Mouse (Mus musculus): Measurements from ENCODE around the gene Klhdc8a. TPM values are rescaled to one million over a fixed set of nuclear protein-coding genes. Genes with fewer than 3 reads are reported as not detected.
A peak's percentile ranks its signal among the peaks of the same experiment; 100 is the strongest.

The Klhdc8a gene
- 0.32 and 0.40 TPM in 2 replicates for polyA plus RNA-seq (2015; fragmentation: Nextera tagmentation; extraction: Ambion mirVana)

- Histone ChIP-seq H3K9ac (replicated peaks) (peak within 1 kb of the TSS; percentile 61), H3K4me1 (ENCODE audit: insufficient read depth) (peaks cover 5% of the 10 kb centered on the region), H3K36me3 (replicated peaks; ENCODE audit: insufficient read depth, low read length) (no peaks in the 10 kb centered on the region), H3K27me3 (ENCODE audit: insufficient read depth, low read length) (peaks cover 43% of the 10 kb centered on the region), H3K9me3 (ENCODE audit: low read length) (no peaks in the 10 kb centered on the region), H3K4me2 (ENCODE audit: low read depth, low read length) (peak within 1 kb of the TSS; percentile 78), H3K27ac (ENCODE audit: low read depth) (peak within 1 kb of the TSS; percentile 44; the same call in 1 of the 2 replicates), H3K4me3 (ENCODE audit: low read depth, low read length) (peak within 1 kb of the TSS; percentile 58)
- ATAC-seq (peak; percentile 87), DNase-seq (peak; percentile 76)
- 2% methylated on average over 28 of the region's 28 CpGs for WGBS (ENCODE audit: insufficient replicate concordance)
- TF ChIP-seq EP300 (IDR thresholded peaks at IDR 0.05; ENCODE audit: low read depth) (no peak), CTCF (IDR thresholded peaks at IDR 0.05; ENCODE audit: low read depth) (no peak)
Observed at GRCm38 (mm10) chr1:132298425-132298800, at the start of gene Klhdc8a. Gene Klhdc8a (plus strand): TSS chr1:132298626.

GRCm38 (mm10) chr1:132254467-132254866, 44.0 kb upstream of the Klhdc8a start:
- H3K27ac ChIP-seq (ENCODE audit: low read depth): no peak overlapping the region
- ATAC-seq (no peak), DNase-seq (no peak)
- H3K9ac ChIP-seq (replicated peaks): no peak overlapping the region
- no peaks in the 10 kb centered on the region for H3K9me3 ChIP-seq (ENCODE audit: low read length)
- 81% methylated on average over 6 of the region's 6 CpGs for WGBS (ENCODE audit: insufficient replicate concordance)
- H3K4me3 ChIP-seq (ENCODE audit: low read depth, low read length): no peak overlapping the region
- TF ChIP-seq EP300 (IDR thresholded peaks at IDR 0.05; ENCODE audit: low read depth): no peak
- TF ChIP-seq CTCF (IDR thresholded peaks at IDR 0.05; ENCODE audit: low read depth): peak; percentile 16; the same call in 1 of the 2 replicates
- H3K4me1 ChIP-seq (ENCODE audit: insufficient read depth): no peaks in the 10 kb centered on the region
- H3K36me3 ChIP-seq (replicated peaks; ENCODE audit: insufficient read depth, low read length): no peaks in the 10 kb centered on the region
- no peak overlapping the region for H3K4me2 ChIP-seq (ENCODE audit: low read depth, low read length)
- no peaks in the 10 kb centered on the region for H3K27me3 ChIP-seq (ENCODE audit: insufficient read depth, low read length)

DNA sequence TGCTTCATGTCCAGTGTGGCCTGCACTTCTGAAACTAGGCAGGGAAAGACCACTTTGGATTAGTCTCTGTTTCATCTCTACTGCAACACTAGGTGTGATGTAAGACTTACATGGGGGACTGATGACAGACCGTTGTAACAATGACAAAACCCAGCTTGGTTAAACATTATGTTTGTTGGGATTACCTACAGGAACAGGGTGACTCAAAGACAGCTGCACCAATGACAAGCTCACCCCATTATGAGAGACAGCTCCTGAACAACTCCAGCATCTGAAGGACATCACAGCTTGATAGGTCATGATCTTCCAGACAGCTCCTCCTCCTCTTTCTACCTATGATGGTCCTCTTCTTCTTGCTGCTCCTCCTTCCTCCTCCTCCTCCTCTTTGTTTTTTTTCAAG, 38.1 kb upstream of the Klhdc8a start:
- WGBS (ENCODE audit: insufficient replicate concordance): 76% methylated on average over 1 of the region's 1 CpGs
- no peak for DNase-seq
- Histone ChIP-seq H3K4me3 (ENCODE audit: low read depth, low read length) (no peak overlapping the region), H3K4me2 (ENCODE audit: low read depth, low read length) (no peak overlapping the region), H3K27me3 (ENCODE audit: insufficient read depth, low read length) (no peaks in the 10 kb centered on the region), H3K27ac (ENCODE audit: low read depth) (no peak overlapping the region), H3K36me3 (replicated peaks; ENCODE audit: insufficient read depth, low read length) (no peaks in the 10 kb centered on the region), H3K9me3 (ENCODE audit: low read length) (no peaks in the 10 kb centered on the region), H3K9ac (replicated peaks) (no peak overlapping the region), H3K4me1 (ENCODE audit: insufficient read depth) (peaks cover 10% of the 10 kb centered on the region)
- TF ChIP-seq CTCF (IDR thresholded peaks at IDR 0.05; ENCODE audit: low read depth) (no peak), EP300 (IDR thresholded peaks at IDR 0.05; ENCODE audit: low read depth) (no peak)
- no peak for ATAC-seq

- Histone ChIP-seq H3K4me2 (ENCODE audit: low read depth, low read length) (no peak overlapping the region), H3K4me1 (ENCODE audit: insufficient read depth) (peaks cover 11% of the 10 kb centered on the region)
- peak; percentile 55 for DNase-seq
Observed at GRCm38 (mm10) chr1:132261058-132261457, 37.4 kb upstream of the Klhdc8a start.

GRCm38 (mm10) chr1:132263618-132264017, 34.8 kb upstream of the Klhdc8a start:
- Histone ChIP-seq H3K4me2 (ENCODE audit: low read depth, low read length) (no peak overlapping the region), H3K4me1 (ENCODE audit: insufficient read depth) (peaks cover 13% of the 10 kb centered on the region), H3K27me3 (ENCODE audit: insufficient read depth, low read length) (no peaks in the 10 kb centered on the region), H3K27ac (ENCODE audit: low read depth) (no peak overlapping the region), H3K36me3 (replicated peaks; ENCODE audit: insufficient read depth, low read length) (no peaks in the 10 kb centered on the region), H3K9ac (replicated peaks) (no peak overlapping the region), H3K4me3 (ENCODE audit: low read depth, low read length) (no peak overlapping the region), H3K9me3 (ENCODE audit: low read length) (no peaks in the 10 kb centered on the region)
- ATAC-seq (no peak), DNase-seq (no peak)
- TF ChIP-seq CTCF (IDR thresholded peaks at IDR 0.05; ENCODE audit: low read depth) (no peak), EP300 (IDR thresholded peaks at IDR 0.05; ENCODE audit: low read depth) (no peak)
- WGBS (ENCODE audit: insufficient replicate concordance): 91% methylated on average over 4 of the region's 4 CpGs

More at GRCm38 (mm10) chr1:132261058-132261457, 37.4 kb upstream of the Klhdc8a start:
- H3K36me3 ChIP-seq (replicated peaks; ENCODE audit: insufficient read depth, low read length): no peaks in the 10 kb centered on the region
- H3K9ac ChIP-seq (replicated peaks): no peak overlapping the region
- H3K4me3 ChIP-seq (ENCODE audit: low read depth, low read length): no peak overlapping the region
- no peaks in the 10 kb centered on the region for H3K27me3 ChIP-seq (ENCODE audit: insufficient read depth, low read length)
- no peaks in the 10 kb centered on the region for H3K9me3 ChIP-seq (ENCODE audit: low read length)
- 58% methylated on average over 5 of the region's 5 CpGs for WGBS (ENCODE audit: insufficient replicate concordance)
- no peak for ATAC-seq
- TF ChIP-seq CTCF (IDR thresholded peaks at IDR 0.05; ENCODE audit: low read depth): peak; percentile 63
- no peak for TF ChIP-seq EP300 (IDR thresholded peaks at IDR 0.05; ENCODE audit: low read depth)
- no peak overlapping the region for H3K27ac ChIP-seq (ENCODE audit: low read depth)

DNA sequence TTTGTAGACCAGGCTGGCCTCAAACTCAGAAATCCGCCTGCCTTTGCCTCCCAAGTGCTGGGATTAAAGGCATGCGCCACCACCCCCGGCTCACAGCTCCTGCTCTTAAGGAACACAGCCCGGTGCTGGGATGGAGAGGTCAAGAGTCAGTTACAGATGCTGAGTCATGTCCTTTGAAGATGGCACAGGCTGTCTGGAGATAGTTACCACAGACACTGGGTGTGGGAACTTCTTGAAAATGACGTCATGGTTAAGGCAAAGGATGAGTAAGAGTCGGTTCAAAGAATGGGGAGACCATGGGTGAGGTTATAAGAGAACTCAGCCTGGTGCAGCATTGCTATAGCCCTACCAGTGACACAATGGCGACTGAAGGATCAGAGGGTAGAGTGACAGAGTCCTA, 33.8 kb upstream of the Klhdc8a start:
- peak; percentile 24 for DNase-seq
- ATAC-seq: peak; percentile 90
- no peaks in the 10 kb centered on the region for H3K36me3 ChIP-seq (replicated peaks; ENCODE audit: insufficient read depth, low read length)
- no peaks in the 10 kb centered on the region for H3K27me3 ChIP-seq (ENCODE audit: insufficient read depth, low read length)
- TF ChIP-seq EP300 (IDR thresholded peaks at IDR 0.05; ENCODE audit: low read depth) (peak; percentile 18; the same call in 1 of the 2 replicates), CTCF (IDR thresholded peaks at IDR 0.05; ENCODE audit: low read depth) (no peak)
- H3K4me1 ChIP-seq (ENCODE audit: insufficient read depth): peaks cover 13% of the 10 kb centered on the region
- WGBS (ENCODE audit: insufficient replicate concordance): 34% methylated on average over 7 of the region's 7 CpGs
- no peak overlapping the region for H3K9ac ChIP-seq (replicated peaks)
- peak overlapping the region; percentile 28; the same call in 1 of the 2 replicates for H3K4me2 ChIP-seq (ENCODE audit: low read depth, low read length)
- H3K27ac ChIP-seq (ENCODE audit: low read depth): no peak overlapping the region
- no peak overlapping the region for H3K4me3 ChIP-seq (ENCODE audit: low read depth, low read length)
- H3K9me3 ChIP-seq (ENCODE audit: low read length): no peaks in the 10 kb centered on the region

Measured in liver, postnatal 0 days (tissue).